In genomic region chr14:31654816-31655215, GRCm38 (mm10) we compare ENCODE assay signal across 37 mouse cellular contexts. TPM values are rescaled to one million over a fixed set of nuclear protein-coding genes. Genes with fewer than 3 reads are reported as not detected.
DNase-seq lines count a peak whose midpoint lies in the region; ATAC-seq and TF ChIP-seq lines count a peak whose summit lies in the region.
"Had no signal": no experiment of that assay in that cellular context is flagged by ENCODE, and none has a peak within 500 bp of the region (broad histone marks: within the 10 kb centered on the region; RNA-seq: fewer than 3 reads in every experiment).

No protein-coding gene starts in this region.

- H3K27me3 ChIP-seq in intestine, embryonic 14.5 days (replicated peaks; ENCODE audit: control insufficient read depth, insufficient read depth, low read length), result no peaks in the 10 kb centered on the region
- H3K27me3 ChIP-seq in intestine, embryonic 16.5 days (replicated peaks; ENCODE audit: control insufficient read depth, insufficient read depth, low read length), result no peaks in the 10 kb centered on the region
- no peaks in the 10 kb centered on the region for H3K27me3 ChIP-seq in kidney, embryonic 15.5 days
- no peaks in the 10 kb centered on the region for H3K27me3 ChIP-seq in MEL (ENCODE audit: control insufficient read depth in 1 of 2, insufficient read depth in 2 of 2, low read length in 2 of 2)
- H3K27me3 ChIP-seq: embryonic facial prominence, embryonic 12.5 days; forebrain, embryonic 15.5 days; heart, embryonic 13.5 days; hindbrain, embryonic 15.5 days; liver, embryonic 13.5 days; Patski; stomach, embryonic 15.5 days had no signal

- no peak overlapping the region for H3K4me2 ChIP-seq in intestine, embryonic 14.5 days (ENCODE audit: low read length)
- H3K4me2 ChIP-seq in intestine, embryonic 16.5 days (ENCODE audit: low read depth, low read length), result no peak overlapping the region
- no peak overlapping the region for H3K4me2 ChIP-seq in kidney, embryonic 15.5 days
- H3K4me2 ChIP-seq: embryonic facial prominence, embryonic 12.5 days; forebrain, embryonic 15.5 days; heart, embryonic 13.5 days; hindbrain, embryonic 15.5 days; liver, embryonic 13.5 days; stomach, embryonic 15.5 days had no signal

- H3K4me1 ChIP-seq in intestine, embryonic 14.5 days (replicated peaks; ENCODE audit: control insufficient read depth, insufficient read depth, low read length), result peaks cover 16% of the 10 kb centered on the region
- peaks cover 13% of the 10 kb centered on the region for H3K4me1 ChIP-seq in intestine, embryonic 16.5 days (ENCODE audit: control insufficient read depth, insufficient read depth, low read length)
- H3K4me1 ChIP-seq in kidney, embryonic 15.5 days, result peaks cover 41% of the 10 kb centered on the region
- H3K4me1 ChIP-seq in MEL (ENCODE audit: control insufficient read depth in 1 of 2, insufficient read depth in 2 of 2, low read length in 2 of 2), result peaks cover 13 to 39% of the 10 kb centered on the region in 2 experiments

- peak; percentile 12 for DNase-seq in adrenal gland, adult 2 months
- no peak for DNase-seq in adrenal gland, adult 8-10 months
- DNase-seq in intestine, embryonic 14.5 days (ENCODE audit: low spot score), result peak; percentile 28
- DNase-seq in kidney, postnatal 14 days, result peak; percentile 57
- DNase-seq in MEL (ENCODE audit: low read depth, low spot score), result no peak
- DNase-seq in urinary bladder, adult 18-20 months (ENCODE audit: low spot score in 2 of 2), result no peak
- DNase-seq: cerebellum, adult 9-10 months; embryo, embryonic 11 days; gastrocnemius, postnatal 25 days; heart, adult 18-20 months; heart, postnatal 10 days; layer of hippocampus, postnatal 36 days; liver, embryonic 13.5 days; lung, adult 2 months; lung, postnatal 10 days; midbrain, embryonic 14.5 days; right cerebral cortex, postnatal 25 days; thymus, postnatal 14 days had no signal

- no peak overlapping the region for H3K4me3 ChIP-seq in intestine, embryonic 14.5 days (ENCODE audit: low read depth, low read length)
- no peak overlapping the region for H3K4me3 ChIP-seq in intestine, embryonic 16.5 days (ENCODE audit: low read length)
- H3K4me3 ChIP-seq in kidney, embryonic 15.5 days (replicated peaks), result no peak overlapping the region
- H3K4me3 ChIP-seq in MEL (ENCODE audit: control insufficient read depth in 1 of 2, insufficient read depth in 1 of 2, low read depth in 2 of 2, low read length in 2 of 2), result no peak overlapping the region
- H3K4me3 ChIP-seq: embryonic facial prominence, embryonic 12.5 days; forebrain, embryonic 15.5 days; heart, embryonic 13.5 days; hindbrain, embryonic 10.5 days; hindbrain, embryonic 15.5 days; liver, embryonic 13.5 days; stomach, embryonic 15.5 days had no signal

- TF ChIP-seq CTCF in MEL (IDR thresholded peaks at IDR 0.05 in 2 of 3, conservative IDR thresholded peaks at IDR 0.05 in 1 of 3; ENCODE audit: control insufficient read depth in 1 of 3, insufficient read depth in 1 of 3, low read depth in 2 of 3, low read length in 3 of 3, poor library complexity in 1 of 3, severe bottlenecking in 1 of 3), result no peak

- H3K79me2 ChIP-seq in MEL (ENCODE audit: control insufficient read depth, insufficient read depth, low read length, poor library complexity), result peaks cover 7% of the 10 kb centered on the region

- H3K27ac ChIP-seq in intestine, embryonic 14.5 days (ENCODE audit: low read depth), result no peak overlapping the region
- H3K27ac ChIP-seq in intestine, embryonic 16.5 days (ENCODE audit: low read length), result no peak overlapping the region
- no peak overlapping the region for H3K27ac ChIP-seq in kidney, embryonic 15.5 days
- peak overlapping the region; percentile 91; the same call in 1 of the 2 replicates for H3K27ac ChIP-seq in MEL (ENCODE audit: control insufficient read depth, low read depth, low read length)
- H3K27ac ChIP-seq: embryonic facial prominence, embryonic 12.5 days; forebrain, embryonic 15.5 days; heart, embryonic 13.5 days; hindbrain, embryonic 10.5 days; hindbrain, embryonic 15.5 days; liver, embryonic 13.5 days; macrophage; stomach, embryonic 15.5 days had no signal

- no peak for ATAC-seq in intestine, embryonic 14.5 days (replicated peaks; ENCODE audit: low FRiP score, low TSS enrichment, low read depth)
- ATAC-seq in intestine, embryonic 16.5 days, result no peak
- ATAC-seq in kidney, embryonic 15.5 days (replicated peaks; ENCODE audit: low FRiP score), result no peak
- ATAC-seq: forebrain, embryonic 15.5 days; inflammation-experienced regulatory T-cells, adult 6 months; Patski had no signal

- 82% methylated on average over 5 of the region's 5 CpGs for WGBS in intestine, embryonic 14.5 days
- WGBS in intestine, embryonic 16.5 days, result 86% methylated on average over 5 of the region's 5 CpGs
- WGBS in kidney, embryonic 15.5 days, result 86% methylated on average over 5 of the region's 5 CpGs

- no peaks in the 10 kb centered on the region for H3K36me3 ChIP-seq in intestine, embryonic 14.5 days (ENCODE audit: control insufficient read depth, insufficient read depth, low read length)
- no peaks in the 10 kb centered on the region for H3K36me3 ChIP-seq in intestine, embryonic 16.5 days (ENCODE audit: control insufficient read depth, insufficient read depth, low read length)
- no peaks in the 10 kb centered on the region for H3K36me3 ChIP-seq in kidney, embryonic 15.5 days
- H3K36me3 ChIP-seq in MEL (ENCODE audit: control insufficient read depth in 1 of 2, insufficient read depth in 2 of 2, low read length in 2 of 2), result peaks cover 0 to 34% of the 10 kb centered on the region in 2 experiments; a peak in 2 of 4 replicates
- H3K36me3 ChIP-seq: embryonic facial prominence, embryonic 12.5 days; forebrain, embryonic 15.5 days; heart, embryonic 13.5 days; hindbrain, embryonic 10.5 days; hindbrain, embryonic 15.5 days; stomach, embryonic 15.5 days had no signal

- TF ChIP-seq POLR2A in MEL (IDR thresholded peaks at IDR 0.05; ENCODE audit: control insufficient read depth in 1 of 2, insufficient read depth in 1 of 2, low read depth in 1 of 2, low read length in 2 of 2, poor library complexity in 1 of 2), result no peak

- no peak for TF ChIP-seq RAD21 in MEL (IDR thresholded peaks at IDR 0.05; ENCODE audit: low read depth, low read length)

- H3K9ac ChIP-seq in intestine, embryonic 14.5 days (ENCODE audit: low read length), result no peak overlapping the region
- H3K9ac ChIP-seq in intestine, embryonic 16.5 days (ENCODE audit: low read depth, low read length), result no peak overlapping the region
- no peak overlapping the region for H3K9ac ChIP-seq in kidney, embryonic 15.5 days
- no peak overlapping the region for H3K9ac ChIP-seq in MEL (ENCODE audit: control insufficient read depth, low read depth, low read length, poor library complexity, severe bottlenecking)
- H3K9ac ChIP-seq: embryonic facial prominence, embryonic 12.5 days; forebrain, embryonic 15.5 days; heart, embryonic 13.5 days; hindbrain, embryonic 15.5 days; liver, embryonic 13.5 days; stomach, embryonic 15.5 days had no signal

- no peak for TF ChIP-seq EP300 in MEL (IDR thresholded peaks at IDR 0.05; ENCODE audit: low read depth in 1 of 2, low read length in 2 of 2)

- no peaks in the 10 kb centered on the region for H3K9me3 ChIP-seq in intestine, embryonic 14.5 days (ENCODE audit: control insufficient read depth, low read length)
- H3K9me3 ChIP-seq in intestine, embryonic 16.5 days (ENCODE audit: control insufficient read depth, low read length), result no peaks in the 10 kb centered on the region
- no peaks in the 10 kb centered on the region for H3K9me3 ChIP-seq in kidney, embryonic 15.5 days (replicated peaks)
- H3K9me3 ChIP-seq in MEL (replicated peaks; ENCODE audit: insufficient read depth, low read length), result no peaks in the 10 kb centered on the region
- H3K9me3 ChIP-seq: embryonic facial prominence, embryonic 12.5 days; forebrain, embryonic 15.5 days; hindbrain, embryonic 15.5 days; liver, embryonic 13.5 days; stomach, embryonic 15.5 days had no signal

TF ChIP-seq in MEL, 35 proteins besides CTCF, POLR2A, EP300 and RAD21 (continues in another document):
- TF ChIP-seq CHD1 (IDR thresholded peaks at IDR 0.05; ENCODE audit: low read depth, low read length) (no peak), E2F4 (IDR thresholded peaks at IDR 0.05; ENCODE audit: borderline replicate concordance, low read depth, low read length) (no peak)

RNA-seq across cellular contexts. Expression of gene Hacl1, which starts 13.7 kb away (rescaled TPM):
- 10 to 100 TPM; 38.9 to 67.1 TPM for total RNA-seq in adrenal gland, adult 2 months (2021)
- polyA plus RNA-seq in adrenal gland, adult 2 months (2012; rRNA removed), result 10.8 and 15.2 TPM in 2 replicates
- 10 to 100 TPM; 30.2 to 50.3 (median 41.6) TPM for total RNA-seq in adrenal gland, adult 8-10 months (2022)
- polyA plus RNA-seq in intestine, embryonic 14.5 days (2014; fragmentation: Nextera tagmentation; extraction: Ambion mirVana), result 10.4 and 13.5 TPM in 2 replicates
- polyA plus RNA-seq in intestine, embryonic 16.5 days (2015; fragmentation: Nextera tagmentation; extraction: Ambion mirVana), result 19.9 and 26.1 TPM in 2 replicates
- polyA plus RNA-seq in kidney, embryonic 15.5 days (2015; fragmentation: Nextera tagmentation; extraction: Ambion mirVana), result 20.3 and 24.4 TPM in 2 replicates
- total RNA-seq in MEL (2012; rRNA removed), result 7.7 and 9.2 TPM in 2 replicates
- 10 to 100 TPM in 1 of 2 experiments, not detected in 1; 13.3 TPM for polyA plus RNA-seq in MEL (2012; ENCODE audit: insufficient read depth in 1 of 2, insufficient read length in 2 of 2, low read depth in 1 of 2, low replicate concordance in 2 of 2, missing spikeins in 1 of 2)

RNA-seq across cellular contexts. Expression of gene Btd, which starts 14.0 kb away (rescaled TPM):
- 10 to 100 TPM; 55.6 to 63.4 TPM for total RNA-seq in adrenal gland, adult 2 months (2021)
- 45.8 and 46.2 TPM in 2 replicates for polyA plus RNA-seq in adrenal gland, adult 2 months (2012; rRNA removed)
- total RNA-seq in adrenal gland, adult 8-10 months (2022), result 10 to 100 TPM; 49.5 to 78.3 (median 62.2) TPM
- polyA plus RNA-seq in intestine, embryonic 14.5 days (2014; fragmentation: Nextera tagmentation; extraction: Ambion mirVana), result 21.9 and 28.8 TPM in 2 replicates
- polyA plus RNA-seq in intestine, embryonic 16.5 days (2015; fragmentation: Nextera tagmentation; extraction: Ambion mirVana), result 30.0 and 31.2 TPM in 2 replicates
- polyA plus RNA-seq in kidney, embryonic 15.5 days (2015; fragmentation: Nextera tagmentation; extraction: Ambion mirVana), result 36.4 and 39.4 TPM in 2 replicates
- 7.2 and 8.4 TPM in 2 replicates for total RNA-seq in MEL (2012; rRNA removed)
- polyA plus RNA-seq in MEL (2012; ENCODE audit: insufficient read depth in 1 of 2, insufficient read length in 2 of 2, low read depth in 1 of 2, low replicate concordance in 2 of 2, missing spikeins in 1 of 2), result 10 to 100 TPM in 1 of 2 experiments, not detected in 1; 12.9 TPM

RNA-seq across cellular contexts. Expression of gene Gm49387, which starts 14.1 kb away (rescaled TPM):
- 1 to 10 TPM in 1 of 2 experiments, not detected in 1; 2.3 TPM for total RNA-seq in adrenal gland, adult 2 months (2021)
- polyA plus RNA-seq in adrenal gland, adult 2 months (2012; rRNA removed), result 1.9 TPM in 1 of 2 replicates, not detected in the other
- not detected for total RNA-seq in adrenal gland, adult 8-10 months (2022)
- polyA plus RNA-seq in intestine, embryonic 14.5 days (2014; fragmentation: Nextera tagmentation; extraction: Ambion mirVana), result 0.78 and 2.3 TPM in 2 replicates
- polyA plus RNA-seq in intestine, embryonic 16.5 days (2015; fragmentation: Nextera tagmentation; extraction: Ambion mirVana), result 3.0 and 4.3 TPM in 2 replicates
- polyA plus RNA-seq in kidney, embryonic 15.5 days (2015; fragmentation: Nextera tagmentation; extraction: Ambion mirVana), result 2.7 and 3.2 TPM in 2 replicates
- not detected in 2 replicates for total RNA-seq in MEL (2012; rRNA removed)
- under 1 TPM in 1 of 2 experiments, not detected in 1; 0.14 TPM for polyA plus RNA-seq in MEL (2012; ENCODE audit: insufficient read depth in 1 of 2, insufficient read length in 2 of 2, low read depth in 1 of 2, low replicate concordance in 2 of 2, missing spikeins in 1 of 2)
- total RNA-seq: G1E; gastrocnemius, adult 18-20 months; layer of hippocampus, postnatal 36 days; megakaryocyte-erythroid progenitor cell, adult 5-6 weeks; monocyte, adult 5-6 weeks had no signal
- polyA plus RNA-seq: C2C12; frontal cortex, adult 2 months; G1E; heart, embryonic 13.5 days; hindbrain, embryonic 15.5 days; large intestine, adult 2 months; lung, adult 2 months; macrophage; midbrain, embryonic 14.5 days; neural tube, embryonic 14.5 days; stomach, embryonic 15.5 days had no signal

Comparison
In these comparisons a context has a peak if more than half of its experiments do, and no peak if none do; other contexts are left out.
1. DNase-seq: peak in adrenal gland, adult 2 months (single experiment), intestine, embryonic 14.5 days (single experiment) and kidney, postnatal 14 days (single experiment); none in adrenal gland, adult 8-10 months (single experiment), MEL (single experiment) and urinary bladder, adult 18-20 months (0 of 2).